Mouse (Mus musculus) midbrain, embryonic 14.5 days (tissue): ENCODE measurements at regions not wholly inside any gene's neighbourhood (a gene's known extent, or its start where the extent isn't known, plus 50 kb on each side); places are given as distances from the start of the nearest gene placed in this dataset.
A peak's percentile ranks its signal among the peaks of the same experiment; 100 is the strongest.

Source experiments
- ATAC-seq: fragments of 200-750 bp; cut with Nextera tagmentation; 2 replicates; pipeline ENCODE4 v1.8.0; 2017; ENCODE audit warnings: moderate number of reproducible peaks, moderate library complexity; ENCODE audit not compliant: low FRiP score, low TSS enrichment
- DNase-seq: peaks from one replicate; pipeline ENCODE4 v3.0.0-alpha.2; 2015
- H3K27ac ChIP-seq: fragments of 300-500 bp; sonication (generic); replicated peaks from 2 replicates; pipeline ENCODE4 v1.5.1; 2014; ENCODE audit warnings: mild to moderate bottlenecking, low read depth, low read length, moderate library complexity
- H3K27me3 ChIP-seq: fragments of 300-500 bp; sonication (generic); 2 replicates; pipeline ENCODE4 v1.6.1; 2014; ENCODE audit warnings: low read length, control low read depth, mixed read lengths; ENCODE audit not compliant: control insufficient read depth, insufficient read depth
- H3K36me3 ChIP-seq: fragments of 300-500 bp; sonication (generic); 2 replicates; pipeline ENCODE4 v1.6.1; 2014; ENCODE audit warnings: low read length, control low read depth; ENCODE audit not compliant: control insufficient read depth, insufficient read depth
- H3K4me1 ChIP-seq: fragments of 300-500 bp; sonication (generic); 2 replicates; pipeline ENCODE4 v1.6.1; 2014; ENCODE audit warnings: mild to moderate bottlenecking, antibody characterized with exemption, low read length, control low read depth; ENCODE audit not compliant: control insufficient read depth, insufficient read depth
- H3K4me2 ChIP-seq: fragments of 300-500 bp; sonication (generic); 2 replicates; pipeline ENCODE4 v1.6.1; 2014; ENCODE audit warnings: mild to moderate bottlenecking, low read length, moderate library complexity
- H3K4me3 ChIP-seq: fragments of 300-500 bp; sonication (generic); replicated peaks from 2 replicates; pipeline ENCODE4 v1.5.1; 2014; ENCODE audit warnings: low read depth, low read length
- H3K9ac ChIP-seq: fragments of 300-500 bp; sonication (generic); replicated peaks from 2 replicates; pipeline ENCODE4 v1.6.1; 2014; ENCODE audit warnings: mild to moderate bottlenecking, low read length, moderate library complexity
- H3K9me3 ChIP-seq: fragments of 300-500 bp; sonication (generic); 2 replicates; pipeline ENCODE4 v1.6.1; 2016; ENCODE audit warnings: low read length, control low read depth, mixed read lengths; ENCODE audit not compliant: control insufficient read depth
- WGBS: fragments of 180-500 bp; shearing (Covaris S2); extraction: QIAGEN DNeasy Blood & Tissue Kit; methylation state at CpG from one replicate; pipeline ENCODE4 v1.1.7; 2014; 5-methylcytosine and 5-hydroxymethylcytosine counted together

GRCm38 (mm10) chr19:24622776-24623175, 51.0 kb upstream of the Tmem252 start:
- Histone ChIP-seq H3K9ac (no peak overlapping the region), H3K36me3 (no peaks in the 10 kb centered on the region), H3K27ac (no peak overlapping the region), H3K9me3 (no peaks in the 10 kb centered on the region), H3K4me1 (no peaks in the 10 kb centered on the region), H3K4me3 (no peak overlapping the region), H3K27me3 (no peaks in the 10 kb centered on the region), H3K4me2 (no peak overlapping the region)
- DNase-seq, result no peak
- 95% methylated on average over 9 of the region's 9 CpGs for WGBS
- ATAC-seq, result no peak

GRCm38 (mm10) chr19:24622309-24622708, 51.5 kb upstream of the Tmem252 start:
- ATAC-seq, result no peak
- no peak overlapping the region for H3K27ac ChIP-seq
- H3K9ac ChIP-seq, result no peak overlapping the region
- WGBS, result 78% methylated on average over 4 of the region's 4 CpGs
- H3K27me3 ChIP-seq, result no peaks in the 10 kb centered on the region
- no peak overlapping the region for H3K4me3 ChIP-seq
- H3K9me3 ChIP-seq, result no peaks in the 10 kb centered on the region
- H3K36me3 ChIP-seq, result no peaks in the 10 kb centered on the region
- no peak overlapping the region for H3K4me2 ChIP-seq
- no peaks in the 10 kb centered on the region for H3K4me1 ChIP-seq
- DNase-seq, result peak; percentile 47

DNA sequence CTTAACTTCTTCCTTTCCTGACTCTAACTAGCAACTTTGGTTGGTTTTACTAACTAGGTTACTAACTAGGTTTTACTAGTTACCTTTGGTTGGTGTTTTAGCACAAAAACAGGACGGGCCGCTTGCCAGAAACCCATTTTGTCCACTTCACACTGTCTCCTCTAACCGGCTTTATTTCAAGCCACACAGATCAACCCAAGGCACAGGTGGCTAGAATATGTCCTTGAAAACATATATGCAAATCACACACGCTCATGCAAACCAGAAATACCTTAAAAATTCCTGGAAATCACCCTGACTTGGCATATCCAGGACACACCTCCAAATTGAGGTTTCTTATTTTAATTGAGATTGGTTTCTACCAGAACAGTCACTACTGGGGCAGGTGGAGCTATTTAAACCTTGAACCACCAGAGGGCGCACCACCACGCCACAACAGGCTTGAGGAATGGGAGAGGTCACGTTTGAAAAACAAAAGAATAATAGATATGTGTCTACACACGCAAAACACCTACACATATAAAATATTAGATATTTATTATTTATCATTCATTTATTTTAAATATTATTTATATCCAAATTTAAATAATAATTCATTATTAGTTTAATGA, 52.1 kb upstream of the Tmem252 start:
- no peak overlapping the region for H3K27ac ChIP-seq
- H3K36me3 ChIP-seq, result no peaks in the 10 kb centered on the region
- H3K4me1 ChIP-seq, result no peaks in the 10 kb centered on the region
- DNase-seq, result peak; percentile 90
- no peak overlapping the region for H3K9ac ChIP-seq
- H3K4me2 ChIP-seq, result no peak overlapping the region
- H3K9me3 ChIP-seq, result no peaks in the 10 kb centered on the region
- peak; percentile 57; the same call in 1 of the 2 replicates for ATAC-seq
- H3K27me3 ChIP-seq, result no peaks in the 10 kb centered on the region
- WGBS, result 32% methylated on average over 8 of the region's 8 CpGs
- no peak overlapping the region for H3K4me3 ChIP-seq

DNA sequence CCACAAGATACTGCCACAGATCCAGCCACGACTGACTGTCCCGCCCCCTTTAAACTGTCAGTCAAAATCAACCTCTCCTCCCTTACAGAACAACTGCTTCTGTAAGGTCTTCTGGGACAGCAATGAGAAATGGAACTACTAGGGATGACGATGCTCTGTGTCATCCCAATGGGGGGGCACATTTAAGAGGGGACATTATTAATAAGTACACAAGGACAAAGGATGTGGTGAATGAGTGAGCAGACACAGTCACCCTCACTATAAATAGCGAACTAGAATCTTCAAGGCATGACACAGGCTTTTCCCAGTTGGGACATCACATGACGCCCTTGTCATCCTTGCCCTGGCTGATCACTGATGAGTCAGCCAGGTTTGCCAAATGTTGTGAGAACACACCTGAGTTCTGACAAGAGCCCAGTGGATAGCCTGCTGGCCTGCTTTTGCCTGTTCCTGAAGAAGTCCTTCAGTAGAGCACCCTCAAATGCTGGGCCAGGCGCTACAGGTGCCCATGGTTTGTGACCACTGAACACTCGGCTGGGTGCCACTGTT, 58.0 kb upstream of the Tmem252 start:
- Histone ChIP-seq H3K27ac (no peak overlapping the region), H3K4me2 (no peak overlapping the region), H3K27me3 (no peaks in the 10 kb centered on the region), H3K9ac (no peak overlapping the region), H3K36me3 (no peaks in the 10 kb centered on the region), H3K4me3 (no peak overlapping the region), H3K4me1 (no peaks in the 10 kb centered on the region), H3K9me3 (no peaks in the 10 kb centered on the region)
- DNase-seq (no peak), ATAC-seq (no peak)
- 86% methylated on average over 7 of the region's 7 CpGs for WGBS

- Histone ChIP-seq H3K27ac (no peak overlapping the region), H3K9me3 (no peaks in the 10 kb centered on the region), H3K4me3 (no peak overlapping the region), H3K36me3 (no peaks in the 10 kb centered on the region), H3K4me2 (no peak overlapping the region), H3K27me3 (no peaks in the 10 kb centered on the region), H3K4me1 (no peaks in the 10 kb centered on the region), H3K9ac (no peak overlapping the region)
- 75% methylated on average over 3 of the region's 3 CpGs for WGBS
- no peak for DNase-seq
- ATAC-seq, result no peak
Measured at GRCm38 (mm10) chr19:24607884-24608283, 52.2 kb upstream of the Pip5k1b start.

GRCm38 (mm10) chr19:24606390-24606976, 50.8 kb upstream of the Pip5k1b start:
- ATAC-seq, result no peak
- H3K9me3 ChIP-seq, result no peaks in the 10 kb centered on the region
- H3K4me2 ChIP-seq, result no peak overlapping the region
- no peaks in the 10 kb centered on the region for H3K36me3 ChIP-seq
- H3K4me1 ChIP-seq, result no peaks in the 10 kb centered on the region
- no peak overlapping the region for H3K9ac ChIP-seq
- WGBS, result 76% methylated on average over 5 of the region's 5 CpGs
- H3K27ac ChIP-seq, result no peak overlapping the region
- no peaks in the 10 kb centered on the region for H3K27me3 ChIP-seq
- DNase-seq, result no peak
- no peak overlapping the region for H3K4me3 ChIP-seq
